Mouse (Mus musculus) induced T-regulatory cell, adult 2 months (primary cell): ENCODE measurements at regions not wholly inside any gene's neighbourhood (a gene's known extent, or its start where the extent isn't known, plus 50 kb on each side); places are given as distances from the start of the nearest gene placed in this dataset.
"Not testable (repeated sequence)": the region's sequence is repeated elsewhere in the genome, so short reads cannot be mapped to it uniquely, and the experiment has no call there.

Experiments used
- DNase-seq: peaks from one replicate; pipeline ENCODE4 v3.0.0-alpha.2; 2012; ENCODE audit warnings: low read depth

DNA sequence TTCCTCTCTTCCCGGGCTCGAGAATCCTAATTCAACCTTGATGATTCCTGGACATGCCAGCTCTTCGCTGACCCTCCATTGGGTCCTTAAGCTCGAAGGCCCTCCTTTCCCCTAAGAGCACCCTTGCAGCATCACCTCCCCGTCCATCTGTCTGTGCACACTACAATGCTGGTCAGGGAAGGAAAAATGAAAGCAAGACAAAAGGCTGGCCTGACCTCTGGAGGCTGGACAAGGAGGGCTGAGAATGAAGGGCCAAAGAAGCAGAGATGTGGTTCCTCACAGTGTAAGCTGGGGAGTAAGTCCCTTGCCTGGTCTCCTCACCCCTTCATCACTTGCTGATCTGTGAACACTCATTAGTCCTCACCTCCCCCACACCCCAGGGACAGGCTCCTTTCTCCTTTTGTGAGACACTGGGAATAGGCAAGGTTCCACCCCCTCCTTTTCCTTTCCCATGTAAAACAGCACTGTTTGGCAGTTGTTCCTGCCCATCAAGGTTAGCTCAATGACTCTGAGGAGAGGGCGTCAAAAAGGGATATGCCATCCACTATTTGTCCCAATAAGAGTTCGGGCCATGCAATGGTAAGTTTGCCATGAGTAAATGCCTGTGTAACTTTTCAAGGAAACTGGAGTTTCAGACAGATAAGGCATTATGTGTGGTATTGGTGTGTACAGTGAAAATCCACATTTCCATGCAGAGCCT, 332.3 kb downstream of the Diras2 start:
- no peak for DNase-seq

DNA sequence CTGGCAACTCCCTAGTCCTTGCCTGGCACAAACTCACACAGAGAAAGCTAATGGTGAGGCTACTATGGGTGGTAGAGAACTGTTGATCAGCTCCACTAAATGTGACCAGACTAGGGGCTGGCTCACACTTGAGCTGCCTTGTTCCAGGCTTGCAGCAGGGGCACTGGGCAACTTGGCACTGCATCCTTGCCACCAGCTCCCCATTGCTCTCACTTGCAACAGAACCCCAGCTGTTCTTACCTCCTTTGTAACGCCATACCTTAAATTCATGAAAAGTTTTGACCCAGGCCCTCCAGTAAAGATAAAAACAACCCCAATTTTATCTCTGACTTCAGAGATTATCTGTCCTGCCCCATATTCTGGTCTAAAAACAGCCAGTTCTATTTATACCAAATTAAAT, 328.7 kb downstream of the Diras2 start:
- no peak for DNase-seq

DNA sequence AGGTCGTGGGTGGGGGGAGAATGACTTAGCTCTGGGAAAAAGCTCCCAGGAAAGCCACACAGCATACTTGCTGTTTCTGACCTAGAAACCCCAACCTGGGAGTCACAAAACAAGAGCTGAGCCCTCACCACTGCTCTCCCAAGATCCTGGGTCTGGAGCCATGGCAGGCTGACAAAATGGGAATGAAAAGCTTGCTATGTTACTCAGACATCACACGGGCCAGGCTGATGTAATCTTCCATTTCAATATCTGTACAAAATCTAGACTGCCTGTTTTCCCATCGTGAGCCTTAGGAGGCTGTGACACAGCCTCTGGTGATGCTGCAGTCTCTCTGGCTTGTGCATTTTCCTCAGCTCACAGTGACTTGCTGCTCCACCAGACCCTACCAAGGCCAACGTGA, 325.1 kb downstream of the Diras2 start:
- no peak for DNase-seq

DNA sequence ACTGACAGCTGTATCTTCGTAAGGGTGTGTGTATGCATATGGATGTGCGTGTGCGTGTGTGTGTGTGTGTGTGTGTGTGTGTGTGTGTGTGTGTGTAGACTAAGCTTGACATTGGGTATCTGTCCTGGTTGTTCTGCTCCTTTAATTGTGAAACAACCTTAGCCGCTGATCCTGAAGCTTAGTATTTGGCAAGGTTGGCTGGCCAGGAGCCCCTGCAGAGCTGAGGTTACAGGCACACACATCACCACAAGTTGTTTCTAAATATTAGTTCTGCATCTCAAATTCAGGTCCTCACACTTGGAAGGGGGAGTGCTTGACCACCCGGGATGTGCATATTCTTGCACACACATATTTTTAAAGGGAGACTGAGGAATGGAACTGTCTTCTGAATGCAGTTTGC, 314.7 kb downstream of the Diras2 start:
- DNase-seq, result no peak

DNA sequence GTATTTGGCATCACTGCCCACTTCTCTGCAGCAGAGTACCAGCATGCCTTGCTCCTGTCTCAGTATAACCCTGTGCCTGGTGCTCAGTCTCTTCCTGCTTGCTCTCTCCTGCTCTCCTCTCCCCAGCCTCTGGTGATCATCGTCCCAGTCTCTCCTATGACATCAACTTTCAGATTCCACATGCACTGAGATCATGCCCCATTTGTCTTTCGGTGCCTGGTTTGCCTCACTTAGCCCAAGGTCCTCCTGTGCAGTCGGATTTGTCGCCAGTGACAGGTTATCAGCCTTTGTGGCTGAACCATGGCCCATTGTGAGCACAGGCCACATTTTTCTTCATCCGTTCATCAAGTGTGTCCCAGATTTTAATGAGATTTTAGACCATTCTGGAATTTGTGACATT, 314.0 kb downstream of the Diras2 start:
- DNase-seq, result no peak

DNA sequence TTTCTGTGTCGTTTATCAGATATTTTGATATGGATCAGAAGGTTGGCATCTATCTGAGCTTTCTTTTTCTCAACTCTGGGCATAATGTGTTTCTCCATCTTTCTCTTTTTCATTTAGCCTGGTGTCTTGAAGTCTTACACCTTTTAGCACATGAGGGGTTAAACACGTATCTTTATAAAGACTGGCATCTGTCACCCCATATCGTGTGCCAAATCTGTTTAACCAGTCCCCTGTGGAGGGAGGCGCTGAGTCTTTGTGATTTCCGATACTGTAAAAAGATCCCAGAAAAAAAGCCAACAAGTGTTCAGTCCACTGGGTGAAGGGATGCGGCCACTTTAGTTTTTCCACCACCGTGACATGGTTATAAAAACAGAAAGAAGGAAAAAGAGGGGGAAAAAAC, 313.3 kb downstream of the Diras2 start:
- no peak for DNase-seq

DNA sequence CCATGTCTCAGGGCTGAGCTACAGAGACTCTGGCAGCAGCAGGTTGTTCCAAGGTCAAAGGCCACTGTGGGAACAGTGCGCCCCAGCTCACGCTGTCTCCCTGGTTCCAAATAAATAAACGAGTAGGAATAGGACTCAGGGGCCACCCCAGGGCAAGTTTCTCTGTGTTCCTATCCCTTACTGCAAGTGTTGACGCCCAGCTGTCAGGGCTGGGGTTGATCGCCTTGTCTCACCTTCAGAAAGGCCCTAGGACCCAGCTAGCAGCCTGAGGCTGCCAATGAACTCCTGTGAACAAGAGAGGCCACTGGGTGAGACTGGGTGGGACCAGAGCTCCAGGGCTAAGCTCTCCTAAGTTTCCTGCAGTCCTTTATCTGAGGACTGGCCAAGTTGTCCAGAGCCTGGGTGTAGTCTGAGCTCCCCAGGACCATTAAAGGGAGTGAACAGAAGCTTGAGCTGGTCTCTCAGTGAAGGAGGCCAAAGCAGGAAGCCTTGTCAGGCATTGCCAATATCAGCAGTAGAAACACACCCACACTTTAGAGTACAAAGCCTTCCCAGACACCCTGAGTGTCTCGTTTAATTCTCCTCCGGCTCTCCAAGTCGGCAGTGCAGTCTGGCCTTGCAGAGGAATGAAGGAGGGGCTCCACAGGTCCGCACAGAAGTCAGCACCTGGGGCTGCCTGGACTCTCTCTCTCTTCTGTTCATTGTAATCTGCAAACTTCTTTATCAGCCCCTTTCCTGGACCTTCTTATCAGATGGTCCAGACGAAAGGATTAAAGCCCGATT, 308.6 kb downstream of the Diras2 start:
- no peak for DNase-seq

DNA sequence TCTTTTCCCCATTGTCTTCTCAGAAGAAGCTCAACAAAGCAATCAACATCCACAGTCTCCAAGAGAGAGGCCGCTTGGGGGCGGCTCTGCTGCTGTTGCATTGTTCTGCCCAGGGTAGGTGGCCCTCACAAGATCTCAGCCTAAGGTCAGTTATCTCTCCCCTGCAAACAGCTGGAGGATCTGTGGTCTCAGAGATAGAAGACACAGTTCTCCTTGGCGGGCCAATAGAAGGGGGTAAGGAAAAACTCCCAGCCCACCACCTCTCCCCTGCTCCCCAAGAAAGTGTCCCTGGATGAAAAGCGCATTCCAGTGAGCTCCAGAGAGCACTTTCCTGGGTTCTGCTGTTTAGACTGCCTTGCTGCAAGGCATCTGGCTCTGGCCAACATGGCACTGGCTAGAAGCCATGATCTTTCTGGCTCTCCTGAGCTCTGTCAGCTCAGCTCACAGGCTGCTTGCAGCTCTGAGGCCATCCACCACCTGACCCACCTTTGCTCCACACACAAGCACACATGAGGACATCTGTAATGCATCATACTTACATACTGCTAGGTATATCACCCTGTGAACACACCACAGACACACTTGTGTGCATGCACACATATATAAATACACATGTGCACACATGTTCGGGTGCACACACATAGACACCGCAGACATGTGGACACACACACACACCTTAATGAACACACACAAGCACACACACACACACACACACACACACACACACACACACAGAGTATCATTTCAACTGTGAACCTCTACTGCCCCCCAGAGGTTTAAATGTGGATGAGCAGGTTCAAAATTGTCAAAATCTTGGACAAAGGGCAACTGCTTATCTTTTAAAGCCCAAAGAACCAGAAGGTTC, 307.7 kb downstream of the Diras2 start:
- peak; percentile 77 for DNase-seq

DNA sequence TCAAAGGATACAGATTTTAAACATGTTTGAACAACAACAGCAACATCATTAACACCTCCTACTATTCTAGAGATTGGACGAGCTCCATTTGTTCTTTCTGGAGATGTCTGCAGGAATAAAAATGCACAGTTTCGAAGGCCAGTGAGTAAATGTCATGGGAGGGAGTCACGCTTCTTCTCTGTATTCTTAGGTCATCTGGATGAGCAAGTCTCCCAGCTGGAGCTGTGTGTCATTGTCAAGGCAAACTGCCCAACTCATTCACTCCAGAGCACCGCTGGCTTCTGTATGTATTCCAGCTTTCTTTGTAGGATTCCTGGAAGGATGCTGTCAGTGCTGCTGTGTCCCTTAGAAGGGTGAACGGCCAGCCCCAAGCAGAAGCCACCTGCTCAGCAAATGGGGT, 297.1 kb downstream of the Diras2 start:
- DNase-seq, result no peak

DNA sequence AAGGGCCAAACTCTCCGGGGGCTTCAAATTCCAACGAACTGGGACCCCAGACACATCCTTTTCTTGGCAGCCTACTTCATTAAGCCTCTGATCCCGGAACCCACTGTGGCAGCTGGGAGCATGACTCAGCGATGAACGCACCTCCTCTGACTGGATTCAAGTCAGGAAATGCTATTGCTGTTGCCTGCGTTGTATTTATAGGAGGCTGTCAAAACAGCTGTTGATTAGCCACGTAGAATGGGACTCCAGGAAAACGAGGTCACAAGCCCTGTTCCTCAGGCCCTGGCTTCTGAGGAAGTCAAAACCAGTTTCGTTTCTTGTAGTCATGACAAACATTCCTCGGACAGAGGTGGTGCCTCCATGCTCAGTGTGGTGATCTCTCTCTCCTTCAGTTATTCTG, 295.0 kb downstream of the Diras2 start:
- no peak for DNase-seq

DNA sequence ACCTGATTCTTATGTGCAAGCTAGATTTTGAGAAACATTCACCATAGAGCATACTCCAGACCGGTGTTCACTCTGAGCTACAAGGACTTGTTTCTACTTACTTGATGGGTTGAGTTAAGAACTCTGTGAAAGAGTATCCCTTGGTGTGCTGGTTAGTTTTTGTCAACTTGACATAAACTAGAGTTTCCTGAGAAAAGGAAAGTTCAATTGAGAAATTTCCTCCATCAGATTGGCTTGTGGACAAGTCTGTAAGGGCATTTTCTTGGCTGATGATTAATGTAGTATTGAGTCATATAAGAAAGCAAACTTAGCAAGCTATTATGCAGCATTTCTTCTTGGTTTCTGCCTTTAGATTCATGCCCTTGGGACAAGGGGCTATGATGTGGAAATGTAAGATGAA, 291.5 kb downstream of the Diras2 start:
- DNase-seq, result no peak

DNA sequence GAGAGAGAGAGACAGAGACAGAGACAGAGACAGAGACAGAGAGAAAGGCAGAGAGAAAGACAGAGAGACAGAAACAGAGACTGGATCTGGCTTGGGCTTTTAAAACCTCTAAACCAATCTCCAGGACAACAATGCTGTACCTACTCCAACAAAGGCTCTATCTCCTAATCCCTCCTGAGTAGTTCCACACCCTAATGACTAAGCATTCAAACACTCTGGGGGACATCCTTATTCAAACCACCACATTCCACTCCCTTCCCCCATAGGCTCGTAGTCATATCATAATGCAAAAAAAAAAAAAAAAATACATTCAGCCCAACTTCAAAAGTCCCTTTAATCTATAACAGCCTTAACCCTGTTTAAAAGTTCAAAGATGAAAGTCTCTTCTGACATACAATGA, 289.3 kb downstream of the Diras2 start:
- DNase-seq, result no peak

DNA sequence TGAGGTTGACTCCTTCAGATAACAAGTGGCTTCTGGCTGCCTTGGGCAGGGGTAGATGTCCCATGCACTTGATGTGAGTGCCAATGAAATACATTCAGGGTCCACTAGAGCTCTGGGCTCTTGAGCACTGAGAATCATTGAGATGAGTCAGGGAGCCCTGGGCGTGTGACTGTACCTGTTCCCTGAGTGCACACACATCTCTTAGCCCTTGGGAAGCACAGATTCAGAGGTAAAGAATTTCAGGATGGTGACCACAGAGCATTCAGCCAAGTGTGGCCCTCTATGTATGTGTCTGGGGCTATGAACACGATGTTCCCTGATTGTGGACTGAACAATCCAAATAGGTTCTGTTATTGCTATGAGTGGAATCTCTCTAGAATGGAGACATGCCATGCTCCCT, 281.6 kb downstream of the Diras2 start:
- DNase-seq, result no peak

DNA sequence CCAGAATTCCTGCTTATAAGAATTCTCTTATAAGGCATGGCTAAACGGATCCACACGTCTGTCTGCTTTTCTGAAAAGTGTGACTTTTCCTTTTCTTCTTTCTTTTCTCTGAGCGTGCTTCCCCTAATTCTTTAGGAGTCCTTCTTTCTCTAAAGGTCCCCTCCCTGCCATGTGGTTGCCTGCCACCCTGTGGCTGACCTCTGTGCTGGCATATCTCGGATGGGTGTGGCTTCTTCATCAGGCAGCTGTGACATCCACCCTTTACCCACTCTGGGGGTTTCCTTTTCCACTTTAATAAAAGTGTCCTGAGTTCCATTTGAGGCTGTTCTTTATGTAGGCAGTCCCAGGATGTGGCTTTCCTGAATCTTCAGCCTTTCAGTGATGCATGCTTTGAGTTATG, 280.7 kb downstream of the Diras2 start:
- no peak for DNase-seq

DNA sequence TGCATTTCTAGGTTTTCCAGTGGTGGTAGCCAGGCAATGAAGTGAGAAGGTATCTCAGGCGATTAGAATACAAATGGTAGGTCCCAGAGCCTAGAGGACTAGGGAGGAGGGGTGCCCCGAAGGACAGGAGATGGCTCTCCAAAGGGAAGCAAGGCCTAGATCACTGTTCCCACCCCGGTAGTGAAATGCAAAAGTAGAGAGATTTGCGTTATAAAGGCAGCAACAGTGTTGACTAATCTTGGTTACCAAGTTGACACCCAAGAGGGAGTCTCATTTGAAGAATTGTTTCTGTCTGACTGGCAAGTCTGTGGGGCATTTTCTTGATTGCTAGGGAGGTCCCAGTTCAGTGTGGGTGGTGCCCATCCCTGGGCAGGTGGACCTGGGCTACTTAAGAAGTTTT, 278.8 kb downstream of the Diras2 start:
- DNase-seq, result no peak

DNA sequence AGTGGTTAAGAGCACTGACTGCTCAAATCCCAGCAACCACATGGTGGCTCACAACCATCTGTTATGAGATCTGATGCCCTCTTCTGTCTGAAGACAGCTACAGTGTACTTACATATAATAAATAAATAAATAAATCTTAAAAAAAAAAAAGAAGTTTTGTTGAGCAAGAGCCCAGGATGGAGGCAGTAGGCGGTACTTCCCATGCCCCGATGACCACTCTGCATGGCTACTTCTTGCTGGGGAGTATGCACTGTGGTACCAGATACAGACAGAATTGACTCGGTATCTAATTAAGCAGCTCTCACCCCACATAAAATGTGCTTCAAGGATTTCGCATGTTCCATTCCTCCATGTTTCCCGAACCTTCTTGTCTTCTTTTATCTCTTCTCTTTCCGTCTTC, 278.4 kb downstream of the Diras2 start:
- not testable (repeated sequence) for DNase-seq

DNA sequence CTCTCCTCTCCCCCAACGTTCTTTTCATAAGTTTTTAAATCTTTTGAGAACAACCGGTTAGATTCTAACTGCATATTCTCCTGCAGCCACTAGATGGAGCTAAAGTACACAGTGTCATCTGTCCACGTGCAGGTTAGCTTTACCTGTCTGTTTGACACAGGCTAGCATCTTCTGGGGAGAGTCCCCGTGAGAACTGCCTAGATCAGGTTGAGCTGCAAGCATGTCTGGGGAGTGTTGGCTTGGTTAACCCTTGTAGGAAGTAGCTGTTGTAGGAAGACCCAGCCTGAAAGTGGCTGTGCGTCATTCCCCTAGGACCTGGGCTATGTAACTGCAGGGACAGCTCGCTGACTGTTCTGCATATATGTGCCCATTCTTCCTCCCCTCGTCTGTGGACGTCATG, 277.9 kb downstream of the Diras2 start:
- peak; percentile 67 for DNase-seq

DNA sequence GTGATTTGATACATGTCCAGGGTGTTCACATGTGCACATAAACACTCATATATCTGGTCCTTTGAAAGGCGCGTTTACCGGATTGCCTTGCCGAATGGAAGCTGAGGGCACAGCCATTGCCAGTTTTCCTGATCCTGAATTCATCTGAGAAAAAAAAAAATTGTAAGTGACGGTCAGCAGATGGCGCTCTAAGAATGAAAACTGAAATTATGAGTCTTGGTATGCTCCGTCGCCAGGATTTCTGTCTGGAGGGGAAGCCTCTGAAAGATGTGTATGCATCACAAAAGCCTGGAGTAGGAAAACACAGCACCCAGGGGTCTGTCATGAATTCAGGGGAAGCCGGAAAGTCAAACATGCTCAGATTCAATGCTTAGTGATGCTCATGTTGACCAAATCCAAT, 276.9 kb downstream of the Diras2 start:
- DNase-seq, result peak; percentile 71

DNA sequence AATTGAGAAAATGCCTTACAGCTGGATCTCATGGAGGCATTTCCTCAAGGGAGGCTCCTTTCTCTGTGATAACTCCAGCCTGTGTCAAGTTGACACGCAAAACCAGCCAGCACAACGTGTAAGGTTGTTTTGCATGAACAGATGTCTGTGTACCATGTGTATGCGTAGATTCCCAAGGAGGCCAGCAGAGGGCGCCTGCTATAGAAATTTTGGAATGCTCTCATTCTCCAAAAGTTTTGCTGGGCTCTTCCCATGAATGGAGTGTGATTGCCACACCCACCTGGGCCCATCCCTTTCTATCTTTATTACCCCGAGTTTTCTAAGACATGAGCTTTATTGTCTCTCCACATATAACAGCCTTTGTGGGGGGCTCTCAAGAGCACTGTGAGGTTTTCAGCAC, 275.4 kb downstream of the Diras2 start:
- DNase-seq, result peak; percentile 40

DNA sequence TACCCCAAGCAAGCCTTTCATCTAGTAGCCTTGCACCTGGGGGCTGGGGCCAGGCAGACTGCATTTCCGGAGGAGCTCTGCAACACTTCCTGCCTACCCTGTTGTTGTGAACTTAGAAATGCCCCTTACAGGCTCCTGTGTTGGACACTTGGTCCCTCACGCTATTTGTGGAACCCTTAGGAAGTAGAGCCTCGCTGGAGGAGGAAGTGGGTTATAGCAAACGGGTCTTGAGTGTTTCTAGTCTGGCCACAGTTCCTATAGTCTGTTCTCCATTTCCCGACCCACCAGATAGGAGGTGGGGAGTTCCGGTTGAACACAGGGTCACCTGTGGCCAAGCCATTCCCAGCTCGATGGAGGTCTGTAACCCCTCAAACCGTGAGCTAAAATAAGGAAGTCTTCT, 272.7 kb downstream of the Diras2 start:
- DNase-seq, result no peak

DNA sequence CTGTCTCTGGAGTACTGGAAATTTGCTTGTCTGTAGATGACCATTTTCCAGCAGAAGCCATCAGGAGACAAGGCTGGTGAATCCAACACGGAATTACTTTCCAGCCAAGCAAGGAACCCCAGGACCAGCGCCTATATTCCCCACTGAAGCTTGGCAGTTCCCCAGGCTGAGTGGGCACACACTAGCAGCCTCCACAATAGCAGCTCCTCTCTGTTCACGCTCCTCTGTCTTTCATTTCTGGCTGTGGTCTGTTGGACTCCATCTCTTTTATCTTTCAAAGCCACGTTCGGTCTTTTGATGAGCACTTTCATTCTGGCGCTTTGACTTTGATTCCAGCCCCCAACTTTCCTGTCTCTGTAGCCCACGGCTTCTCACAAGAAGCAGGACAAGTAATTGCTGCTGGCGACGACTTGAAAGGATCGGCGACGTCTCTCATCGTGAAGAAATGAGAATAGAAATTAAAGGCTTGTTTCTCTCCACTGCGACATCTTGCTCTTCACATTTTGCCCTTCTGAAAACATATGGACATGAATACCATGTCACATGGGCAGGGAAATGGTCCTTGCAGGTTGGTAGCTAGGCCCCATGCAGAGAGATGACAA, 268.0 kb downstream of the Diras2 start:
- DNase-seq, result no peak

DNA sequence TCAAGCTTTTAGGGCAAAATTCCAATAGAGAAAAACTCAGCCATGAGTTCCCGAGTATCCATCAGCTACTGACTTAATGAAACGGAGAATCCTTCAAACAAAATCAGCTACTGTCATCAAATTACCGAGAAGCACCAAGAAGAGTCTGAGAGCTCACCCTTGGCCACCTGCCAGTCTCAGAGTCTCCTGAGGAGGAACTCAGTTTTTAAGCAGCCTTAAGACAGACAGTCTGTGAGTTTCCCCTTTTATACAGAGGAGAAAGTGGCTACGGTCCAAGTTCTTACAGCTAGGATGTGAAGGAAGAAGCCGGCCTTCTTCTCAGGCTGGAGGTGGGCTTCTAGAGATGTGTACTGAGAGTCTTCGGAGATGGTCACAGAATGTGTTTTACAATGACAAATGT, 262.8 kb downstream of the Diras2 start:
- no peak for DNase-seq
